Mouse (Mus musculus) heart, embryonic 15.5 days (tissue): Measurements from ENCODE around the gene Sfta2. TPM values are rescaled to one million over a fixed set of nuclear protein-coding genes. Genes with fewer than 3 reads are reported as not detected.

ENCODE experiments used
- ATAC-seq: fragments of 200-750 bp; cut with Nextera tagmentation; replicated peaks from 2 replicates; pipeline ENCODE4 v1.8.0; 2017; ENCODE audit warnings: low read depth, moderate TSS enrichment; ENCODE audit not compliant: insufficient number of reproducible peaks, insufficient read depth, low FRiP score
- H3K27ac ChIP-seq: fragments of 300-500 bp; sonication (generic); 2 replicates; pipeline ENCODE4 v1.5.1; 2015; ENCODE audit warnings: mild to moderate bottlenecking, inconsistent platforms
- H3K27me3 ChIP-seq: fragments of 300-500 bp; sonication (generic); 2 replicates; pipeline ENCODE4 v1.6.1; 2015; ENCODE audit warnings: inconsistent platforms
- H3K36me3 ChIP-seq: fragments of 300-500 bp; sonication (generic); 2 replicates; pipeline ENCODE4 v1.6.1; 2015; ENCODE audit warnings: mild to moderate bottlenecking, inconsistent platforms
- H3K4me1 ChIP-seq: fragments of 300-500 bp; sonication (generic); replicated peaks from 2 replicates; pipeline ENCODE4 v1.6.1; 2015; ENCODE audit warnings: inconsistent platforms
- H3K4me2 ChIP-seq: fragments of 300-500 bp; sonication (generic); 2 replicates; pipeline ENCODE4 v1.6.1; 2015; ENCODE audit warnings: inconsistent platforms, mild to moderate bottlenecking, moderate library complexity
- H3K4me3 ChIP-seq: fragments of 300-500 bp; sonication (generic); 2 replicates; pipeline ENCODE4 v1.5.1; 2015; ENCODE audit warnings: mild to moderate bottlenecking, inconsistent platforms
- H3K9ac ChIP-seq: fragments of 300-500 bp; sonication (generic); 2 replicates; pipeline ENCODE4 v1.6.1; 2015; ENCODE audit warnings: mild to moderate bottlenecking, inconsistent platforms
- H3K9me3 ChIP-seq: fragments of 300-500 bp; sonication (generic); replicated peaks from 2 replicates; pipeline ENCODE4 v1.6.1; 2016; ENCODE audit warnings: inconsistent platforms
- WGBS: fragments of 180-500 bp; shearing (Covaris S2); methylation state at CpG from one replicate; pipeline ENCODE4 v1.1.7; 2015; ENCODE audit warnings: mixed read lengths; 5-methylcytosine and 5-hydroxymethylcytosine counted together
- polyA plus RNA-seq: library from polyadenylated mRNA; unstranded; fragments of >200 nt; fragmentation: Nextera tagmentation; extraction: Ambion mirVana; gene quantifications from 2 replicates; pipeline ENCODE4 v1.2.1, GENCODE M21; 2015

Sfta2 gene
- polyA plus RNA-seq, 1 experiment from 2014 or later = 2.7 TPM

DNA sequence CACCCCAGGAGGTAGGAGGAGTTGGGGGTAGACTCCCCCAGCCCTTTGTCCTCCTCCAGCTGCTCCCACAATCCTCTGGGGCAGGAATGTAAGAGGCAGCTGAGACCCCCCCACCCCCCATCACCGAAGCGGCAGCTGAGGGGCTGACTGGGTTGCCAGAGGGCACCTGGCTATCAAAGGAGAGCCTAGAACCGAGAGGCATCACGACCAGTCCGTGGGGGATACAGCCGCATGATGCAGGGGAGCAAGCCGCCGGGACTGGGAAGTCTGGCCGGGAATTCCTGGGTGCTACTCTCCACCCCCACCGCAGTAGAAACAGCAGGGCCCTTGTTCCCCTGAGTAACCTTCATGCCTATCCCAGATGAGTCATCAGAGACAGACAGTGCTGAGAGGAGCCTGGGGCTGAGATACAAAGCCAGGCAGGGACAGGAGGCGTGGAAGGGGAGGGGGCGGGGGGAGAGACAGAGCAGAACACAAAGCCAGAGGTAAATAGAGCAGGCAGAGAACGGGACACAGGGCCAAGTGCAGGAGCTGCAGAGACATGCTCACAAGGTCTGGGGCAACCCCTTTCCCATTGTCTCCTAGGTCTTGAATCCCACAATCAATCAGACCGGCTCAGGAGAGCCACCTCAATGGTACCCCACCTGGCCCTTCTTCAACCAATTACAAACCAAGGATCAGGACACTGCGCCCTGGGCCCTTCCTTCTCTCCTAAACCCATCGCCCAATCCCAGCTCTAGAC is 96.6 kb downstream of the Sfta2 start:
- ATAC-seq = peak; percentile 21
- Histone ChIP-seq H3K4me2 (peak overlapping the region; percentile 76), H3K9me3 (0 out of 2 replicates have a peak, but pooled peaks cover 3% of the 10 kb centered on the region), H3K27ac (peak overlapping the region; percentile 86), H3K27me3 (no peaks in the 10 kb centered on the region), H3K4me3 (peak overlapping the region; percentile 43), H3K4me1 (peaks cover 44% of the 10 kb centered on the region), H3K9ac (peak overlapping the region; percentile 55), H3K36me3 (peaks cover 19% of the 10 kb centered on the region)
- WGBS = 4% methylated on average over 16 of the region's 16 CpGs

DNA sequence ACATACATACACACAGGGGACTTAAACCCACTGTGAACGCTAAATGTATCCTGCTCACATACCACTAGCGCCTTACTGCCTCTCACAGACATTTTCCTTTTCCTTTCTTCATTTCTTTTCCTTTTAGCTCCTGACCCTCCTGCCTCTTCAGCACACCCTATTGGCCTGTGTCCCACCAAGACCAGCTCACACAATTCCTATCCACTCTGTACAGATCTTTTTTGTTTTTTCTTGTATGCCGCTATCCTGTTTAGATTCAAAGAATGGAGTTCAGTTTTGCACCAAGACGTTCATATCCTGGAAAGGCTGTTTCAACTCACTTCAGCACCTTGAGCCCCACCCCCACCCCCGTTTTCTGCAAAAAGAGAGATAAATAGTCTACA is 97.1 kb downstream of the Sfta2 start:
- ATAC-seq = no peak

DNA sequence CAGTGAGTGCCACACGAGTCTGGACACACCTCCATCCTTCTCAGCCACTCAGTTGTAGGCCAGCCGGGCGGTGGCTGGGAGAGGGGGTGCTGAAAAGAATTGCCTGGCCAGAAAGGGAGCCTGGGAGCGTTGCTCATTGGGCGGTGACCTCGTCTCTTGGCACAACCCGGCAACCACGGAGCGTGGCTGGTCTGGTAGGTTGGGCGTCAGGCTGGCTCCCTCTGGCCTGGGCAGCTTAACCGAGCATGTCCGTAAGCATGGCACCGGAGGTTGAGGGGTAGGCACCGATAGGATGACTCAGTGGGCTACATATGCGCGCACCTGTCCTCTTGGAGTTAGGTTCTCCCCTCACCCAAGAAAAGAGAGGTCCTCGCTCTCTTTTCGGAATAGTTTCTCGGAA is 98.6 kb downstream of the Sfta2 start:
- Histone ChIP-seq H3K4me1 (peaks cover 60% of the 10 kb centered on the region), H3K9me3 (0 out of 2 replicates have a peak, but pooled peaks cover 3% of the 10 kb centered on the region), H3K27me3 (no peaks in the 10 kb centered on the region), H3K9ac (peak overlapping the region; percentile 76), H3K27ac (peak overlapping the region; percentile 96), H3K4me3 (peak overlapping the region; percentile 66), H3K4me2 (peak overlapping the region; percentile 76), H3K36me3 (peaks cover 9% of the 10 kb centered on the region)
- ATAC-seq = peak; percentile 34
- 3% methylated on average over 19 of the region's 19 CpGs for WGBS

More for the DNA sequence above, 97.1 kb downstream of the Sfta2 start:
- Histone ChIP-seq H3K36me3 (peaks cover 14% of the 10 kb centered on the region), H3K4me2 (peak overlapping the region; percentile 76), H3K4me3 (peak overlapping the region; percentile 43), H3K27ac (peak overlapping the region; percentile 86), H3K4me1 (peaks cover 46% of the 10 kb centered on the region), H3K9ac (peak overlapping the region; percentile 55), H3K27me3 (no peaks in the 10 kb centered on the region), H3K9me3 (0 out of 2 replicates have a peak, but pooled peaks cover 3% of the 10 kb centered on the region)
- WGBS = 24% methylated on average over 5 of the region's 5 CpGs

Other genes starting within 250 kb of the Sfta2 start
- 2.1 and 5.5 TPM in 2 replicates for gene H2-Q4, start 221.9 kb upstream of the Sfta2 start, polyA plus RNA-seq
- gene H2-Q6, start 176.7 kb upstream of the Sfta2 start, polyA plus RNA-seq = 0.43 and 1.8 TPM in 2 replicates
- gene H2-Q7, start 162.4 kb upstream of the Sfta2 start, polyA plus RNA-seq = 0.98 and 4.0 TPM in 2 replicates
- gene H2-Q10, start 131.5 kb upstream of the Sfta2 start, polyA plus RNA-seq = 0.58 and 2.5 TPM in 2 replicates
- not detected in 2 replicates for gene Pou5f1, start 95.5 kb upstream of the Sfta2 start, polyA plus RNA-seq
- gene Tcf19, start 84.7 kb upstream of the Sfta2 start, polyA plus RNA-seq = 51.8 and 63.3 TPM in 2 replicates
- 12.8 and 15.4 TPM in 2 replicates for gene Cchcr1, start 84.4 kb upstream of the Sfta2 start, polyA plus RNA-seq
- gene Psors1c2, start 68.3 kb upstream of the Sfta2 start, polyA plus RNA-seq = 1.8 and 2.3 TPM in 2 replicates
- gene Cdsn, start 49.4 kb upstream of the Sfta2 start, polyA plus RNA-seq = 0.47 and 0.59 TPM in 2 replicates
- not detected in 2 replicates for gene 2300002M23Rik, start 34.1 kb upstream of the Sfta2 start, polyA plus RNA-seq
- not detected in 2 replicates for gene Gm9573, start 25.1 kb downstream of the Sfta2 start, polyA plus RNA-seq
- 0.22 and 0.23 TPM in 2 replicates for gene Mucl3, start 42.1 kb downstream of the Sfta2 start, polyA plus RNA-seq
- gene Vars2, start 66.0 kb downstream of the Sfta2 start, polyA plus RNA-seq = 11.1 and 16.2 TPM in 2 replicates
- 21.3 and 28.7 TPM in 2 replicates for gene Gtf2h4, start 72.2 kb downstream of the Sfta2 start, polyA plus RNA-seq
- gene Ddr1, start 103.1 kb downstream of the Sfta2 start, polyA plus RNA-seq = 109 and 125 TPM in 2 replicates
- 49.7 and 56.5 TPM in 2 replicates for gene Ier3, start 220.1 kb downstream of the Sfta2 start, polyA plus RNA-seq
- gene Flot1, start 221.7 kb downstream of the Sfta2 start, polyA plus RNA-seq = 103 and 109 TPM in 2 replicates
- gene Tubb5, start 236.8 kb downstream of the Sfta2 start, polyA plus RNA-seq = 567 and 662 TPM in 2 replicates
- 12.6 and 17.0 TPM in 2 replicates for gene Mdc1, start 240.0 kb downstream of the Sfta2 start, polyA plus RNA-seq